Mouse (Mus musculus): ENCODE measurements around the gene Rerg.

DNA sequence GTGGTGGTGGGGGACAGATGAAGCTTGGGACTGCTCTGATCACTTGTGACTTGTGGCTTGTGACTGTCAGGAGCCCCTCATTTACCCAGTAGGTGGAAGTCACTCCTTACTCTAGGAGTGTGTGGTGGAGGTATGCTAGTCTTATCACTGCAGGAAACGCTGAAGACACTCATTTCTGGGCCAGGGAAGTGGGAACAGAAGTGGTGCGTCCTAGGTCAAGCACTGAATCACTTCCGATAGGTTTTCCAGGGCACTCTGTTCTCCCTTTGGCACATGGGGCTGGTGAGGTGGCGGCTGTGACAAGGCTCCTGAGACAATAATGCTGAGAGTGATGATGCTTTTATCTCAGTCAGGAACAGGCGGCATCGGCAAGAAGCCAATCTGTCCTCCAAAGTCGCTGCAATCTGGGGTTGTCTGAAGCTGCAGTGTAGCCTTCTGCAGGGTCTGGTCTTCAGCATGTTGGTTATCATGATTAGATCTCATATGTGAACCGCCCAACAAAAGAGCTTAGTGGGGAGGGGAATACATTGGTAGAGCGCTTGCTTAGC lies 59.0 kb downstream of the Rerg start:
- no peak for TF ChIP-seq CTCF (IDR thresholded peaks at IDR 0.05; ENCODE audit: insufficient read depth, low read depth, low read length)
- no peak for TF ChIP-seq POLR2A (IDR thresholded peaks at IDR 0.05; ENCODE audit: insufficient read depth, low read depth, low read length)
